Mouse (Mus musculus) brain, embryonic 18.5 days (tissue): ENCODE measurements at regions not wholly inside any gene's neighbourhood (a gene's known extent, or its start where the extent isn't known, plus 50 kb on each side); places are given as distances from the start of the nearest gene placed in this dataset.

Experiments
- DNase-seq: peaks from one replicate; pipeline ENCODE4 v3.0.0-alpha.2; 2012; ENCODE audit warnings: low read depth, low spot score

DNA sequence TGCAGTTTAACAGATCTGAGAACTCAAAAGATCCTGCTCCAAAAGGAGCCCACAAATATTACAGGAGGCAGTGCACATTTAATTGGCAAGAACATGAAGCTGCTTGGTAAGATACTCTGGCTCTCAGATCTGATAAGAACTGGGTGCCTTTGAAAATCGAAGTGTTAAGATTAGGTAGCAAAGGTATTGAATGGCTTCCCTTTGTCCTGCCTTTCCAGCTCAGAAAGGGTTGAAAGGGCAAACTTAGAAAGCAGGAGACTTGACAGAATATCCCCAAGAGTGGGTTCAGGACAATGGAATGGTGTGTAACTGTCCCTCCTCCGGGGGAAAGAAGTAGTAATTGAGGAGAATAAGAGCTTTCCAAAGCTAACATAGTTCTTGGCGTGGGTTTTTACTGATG is 431.4 kb downstream of the Gm10283 start:
- DNase-seq, result no peak

GRCm38 (mm10) chr8:60055063-60055462 is 447.9 kb downstream of the Gm10283 start:
- DNase-seq, result no peak

- peak; percentile 36 for DNase-seq
Measured at GRCm38 (mm10) chr8:60028676-60029075, 474.3 kb downstream of the Gm10283 start.
